Mouse (Mus musculus) kidney, adult 9 months (tissue): Measurements from ENCODE around the gene Scfd2.

ENCODE experiments used
- DNase-seq: peaks from one replicate; pipeline ENCODE4 v3.0.0; 2022

Scfd2 gene

GRCm38 (mm10) chr5:74455510-74456269 is 75.9 kb downstream of the Scfd2 start:
- peak; percentile 16 for DNase-seq

GRCm38 (mm10) chr5:74455094-74455493 is 76.5 kb downstream of the Scfd2 start:
- DNase-seq, result no peak

- no peak for DNase-seq
Measured at GRCm38 (mm10) chr5:74450977-74451376, 80.6 kb downstream of the Scfd2 start.

GRCm38 (mm10) chr5:74447517-74448334 is 83.8 kb downstream of the Scfd2 start:
- no peak for DNase-seq

GRCm38 (mm10) chr5:74445861-74446260 is 85.7 kb downstream of the Scfd2 start:
- DNase-seq, result no peak

- DNase-seq, result no peak
Measured at GRCm38 (mm10) chr5:74438353-74438752, 93.2 kb downstream of the Scfd2 start.

- DNase-seq, result peak; percentile 78
Measured at GRCm38 (mm10) chr5:74433580-74434147, 97.9 kb downstream of the Scfd2 start.

GRCm38 (mm10) chr5:74432879-74433539 is 98.5 kb downstream of the Scfd2 start:
- DNase-seq, result no peak

- no peak for DNase-seq
Measured at GRCm38 (mm10) chr5:74420615-74421132, 110.9 kb downstream of the Scfd2 start.

GRCm38 (mm10) chr5:74412557-74412956 is 119.0 kb downstream of the Scfd2 start:
- no peak for DNase-seq

- no peak for DNase-seq
Measured at GRCm38 (mm10) chr5:74404887-74405286, 126.7 kb downstream of the Scfd2 start.

- peak; percentile 22 for DNase-seq
Measured at GRCm38 (mm10) chr5:74404083-74404482, 127.5 kb downstream of the Scfd2 start.

GRCm38 (mm10) chr5:74402626-74403025 is 128.9 kb downstream of the Scfd2 start:
- no peak for DNase-seq

- no peak for DNase-seq
Measured at GRCm38 (mm10) chr5:74391806-74392205, 139.8 kb downstream of the Scfd2 start.

GRCm38 (mm10) chr5:74391346-74391745 is 140.2 kb downstream of the Scfd2 start:
- DNase-seq, result no peak

- DNase-seq, result no peak
Measured at GRCm38 (mm10) chr5:74388849-74389248, 142.7 kb downstream of the Scfd2 start.

GRCm38 (mm10) chr5:74388101-74388500 is 143.5 kb downstream of the Scfd2 start:
- no peak for DNase-seq

GRCm38 (mm10) chr5:74387143-74387886 is 144.2 kb downstream of the Scfd2 start:
- DNase-seq, result no peak

- no peak for DNase-seq
Measured at GRCm38 (mm10) chr5:74380045-74380444, 151.5 kb downstream of the Scfd2 start.

- no peak for DNase-seq
Measured at GRCm38 (mm10) chr5:74366710-74367101, 164.9 kb downstream of the Scfd2 start.

- no peak for DNase-seq
Measured at GRCm38 (mm10) chr5:74365984-74366709, 165.4 kb downstream of the Scfd2 start.
